Mouse (Mus musculus): ENCODE measurements at regions not wholly inside any gene's neighbourhood (a gene's known extent, or its start where the extent isn't known, plus 50 kb on each side); places are given as distances from the start of the nearest gene placed in this dataset.

DNA sequence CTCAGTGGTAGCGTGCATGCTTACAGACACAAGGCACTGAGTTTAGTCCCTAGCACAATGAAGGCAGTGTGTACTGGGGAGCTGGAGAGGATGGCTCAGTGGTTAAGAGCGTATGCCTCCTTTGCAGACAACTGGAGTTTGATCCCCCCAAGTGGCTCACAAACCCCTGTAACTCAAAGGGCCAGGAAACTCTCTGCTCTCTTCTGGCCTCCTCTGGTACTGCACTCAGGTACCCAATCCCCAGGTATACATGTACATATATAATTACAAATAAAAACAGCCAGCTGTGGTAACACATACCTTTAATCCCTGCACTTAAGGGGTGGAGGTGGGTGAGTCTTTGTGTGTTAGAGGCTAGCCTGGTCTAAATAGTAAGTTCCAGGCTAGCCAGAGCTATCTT, 56.9 kb upstream of the Tgif1 start:
- ATAC-seq (ENCODE audit: extremely low read depth, insufficient number of reproducible peaks, low FRiP score, poor library complexity, severe bottlenecking) (no peak), DNase-seq (ENCODE audit: low spot score) (no peak)
- TF ChIP-seq POLR2AphosphoS5 (IDR thresholded peaks at IDR 0.05; ENCODE audit: insufficient replicate concordance, low read depth, low read length) (no peak), TAL1 (conservative IDR thresholded peaks at IDR 0.05; ENCODE audit: low read depth, low read length) (no peak), GATA2 (IDR thresholded peaks at IDR 0.05; ENCODE audit: borderline replicate concordance, low read depth, low read length) (no peak), GATA1 (IDR thresholded peaks at IDR 0.05; ENCODE audit: borderline replicate concordance, low read length) (no peak), CTCF (IDR thresholded peaks at IDR 0.05; ENCODE audit: low read depth, low read length) (no peak)
- Histone ChIP-seq H3K27me3 (ENCODE audit: insufficient read depth, low read length) (peaks cover 5% of the 10 kb centered on the region), H3K4me1 (ENCODE audit: insufficient read depth, low read depth, low read length) (no peaks in the 10 kb centered on the region; the same call in 1 of the 2 replicates), H3K9me3 (replicated peaks) (no peaks in the 10 kb centered on the region), H3K4me3 (ENCODE audit: low read depth, low read length) (no peak overlapping the region), H3K36me3 (replicated peaks) (no peaks in the 10 kb centered on the region)

DNA sequence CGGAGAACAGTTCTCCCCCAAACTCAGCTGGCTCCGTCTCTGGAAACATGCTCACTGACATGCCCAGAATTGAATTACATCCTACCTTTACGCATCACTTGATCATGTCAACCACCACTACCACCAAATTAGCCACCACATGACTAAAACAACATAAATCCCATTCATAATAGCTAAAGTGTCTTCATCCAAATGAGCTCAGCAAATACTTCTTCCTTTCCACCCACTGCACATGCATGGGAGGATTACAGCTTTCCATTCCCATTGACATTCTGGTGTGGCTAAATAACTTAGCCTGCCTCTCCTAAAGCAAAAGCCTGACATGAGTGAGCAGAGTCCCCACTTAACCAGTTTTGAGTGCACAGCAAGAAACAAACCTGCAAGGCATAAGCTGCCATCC, 56.2 kb upstream of the Tgif1 start:
- DNase-seq (ENCODE audit: low spot score) = no peak
- ATAC-seq (ENCODE audit: extremely low read depth, insufficient number of reproducible peaks, low FRiP score, poor library complexity, severe bottlenecking) = no peak
- Histone ChIP-seq H3K27me3 (ENCODE audit: insufficient read depth, low read length) (peaks cover 8% of the 10 kb centered on the region), H3K4me1 (ENCODE audit: insufficient read depth, low read depth, low read length) (no peaks in the 10 kb centered on the region; the same call in 1 of the 2 replicates), H3K9me3 (replicated peaks) (no peaks in the 10 kb centered on the region), H3K4me3 (ENCODE audit: low read depth, low read length) (no peak overlapping the region), H3K36me3 (replicated peaks) (no peaks in the 10 kb centered on the region)
- TF ChIP-seq TAL1 (conservative IDR thresholded peaks at IDR 0.05; ENCODE audit: low read depth, low read length) (no peak), GATA1 (IDR thresholded peaks at IDR 0.05; ENCODE audit: borderline replicate concordance, low read length) (no peak), GATA2 (IDR thresholded peaks at IDR 0.05; ENCODE audit: borderline replicate concordance, low read depth, low read length) (no peak), CTCF (IDR thresholded peaks at IDR 0.05; ENCODE audit: low read depth, low read length) (no peak), POLR2AphosphoS5 (IDR thresholded peaks at IDR 0.05; ENCODE audit: insufficient replicate concordance, low read depth, low read length) (no peak)

DNA sequence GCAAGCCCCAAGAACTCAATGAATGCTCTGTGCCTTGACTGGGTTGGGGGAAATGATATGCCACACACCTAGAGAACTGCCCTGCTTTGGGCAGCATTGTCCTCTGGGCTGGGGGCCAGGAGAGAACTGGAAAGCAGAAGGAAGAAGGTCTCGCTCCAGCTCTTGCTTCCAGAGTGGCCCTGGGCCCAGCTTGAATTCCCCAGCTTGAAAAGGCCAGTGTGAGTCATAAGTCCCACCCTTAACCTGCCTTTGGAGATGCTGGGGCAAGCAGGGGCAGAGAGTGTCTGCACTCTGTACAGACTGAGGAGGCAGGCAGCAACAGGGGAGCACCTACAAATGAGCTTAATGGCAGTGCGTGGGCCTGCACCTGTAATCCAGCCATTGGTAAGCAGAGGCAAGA, 55.0 kb upstream of the Tgif1 start:
- Histone ChIP-seq H3K36me3 (replicated peaks) (no peaks in the 10 kb centered on the region), H3K9me3 (replicated peaks) (no peaks in the 10 kb centered on the region), H3K4me1 (ENCODE audit: insufficient read depth, low read depth, low read length) (no peaks in the 10 kb centered on the region; the same call in 1 of the 2 replicates), H3K4me3 (ENCODE audit: low read depth, low read length) (no peak overlapping the region), H3K27me3 (ENCODE audit: insufficient read depth, low read length) (peaks cover 8% of the 10 kb centered on the region)
- no peak for ATAC-seq (ENCODE audit: extremely low read depth, insufficient number of reproducible peaks, low FRiP score, poor library complexity, severe bottlenecking)
- TF ChIP-seq POLR2AphosphoS5 (IDR thresholded peaks at IDR 0.05; ENCODE audit: insufficient replicate concordance, low read depth, low read length) = no peak
- TF ChIP-seq TAL1 (conservative IDR thresholded peaks at IDR 0.05; ENCODE audit: low read depth, low read length) = no peak
- TF ChIP-seq GATA1 (IDR thresholded peaks at IDR 0.05; ENCODE audit: borderline replicate concordance, low read length) = no peak
- TF ChIP-seq GATA2 (IDR thresholded peaks at IDR 0.05; ENCODE audit: borderline replicate concordance, low read depth, low read length) = no peak
- TF ChIP-seq CTCF (IDR thresholded peaks at IDR 0.05; ENCODE audit: low read depth, low read length) = no peak
- no peak for DNase-seq (ENCODE audit: low spot score)
